Mouse (Mus musculus) midbrain, embryonic 15.5 days (tissue): ENCODE data around the gene Pi16. TPM values are rescaled to one million over a fixed set of nuclear protein-coding genes. Genes with fewer than 3 reads are reported as not detected.
A peak's percentile ranks its signal among the peaks of the same experiment; 100 is the strongest.
"Not testable (repeated sequence)": the region's sequence is repeated elsewhere in the genome, so short reads cannot be mapped to it uniquely, and the experiment has no call there.

Experiments
- ATAC-seq: fragments of 200-750 bp; cut with Nextera tagmentation; replicated peaks from 2 replicates; pipeline ENCODE4 v1.8.0; 2017; ENCODE audit warnings: moderate TSS enrichment
- H3K27ac ChIP-seq: fragments of 300-500 bp; sonication (generic); 2 replicates; pipeline ENCODE4 v1.5.1; 2015; ENCODE audit warnings: mild to moderate bottlenecking, inconsistent platforms
- H3K27me3 ChIP-seq: fragments of 300-500 bp; sonication (generic); replicated peaks from 2 replicates; pipeline ENCODE4 v1.6.1; 2015; ENCODE audit warnings: inconsistent platforms
- H3K36me3 ChIP-seq: fragments of 300-500 bp; sonication (generic); replicated peaks from 2 replicates; pipeline ENCODE4 v1.6.1; 2015; ENCODE audit warnings: inconsistent platforms
- H3K4me1 ChIP-seq: fragments of 300-500 bp; sonication (generic); 2 replicates; pipeline ENCODE4 v1.6.1; 2015; ENCODE audit warnings: inconsistent platforms
- H3K4me2 ChIP-seq: fragments of 300-500 bp; sonication (generic); 2 replicates; pipeline ENCODE4 v1.6.1; 2015; ENCODE audit warnings: inconsistent platforms, mild to moderate bottlenecking, moderate library complexity
- H3K4me3 ChIP-seq: fragments of 300-500 bp; sonication (generic); 2 replicates; pipeline ENCODE4 v1.5.1; 2015; ENCODE audit warnings: mild to moderate bottlenecking, inconsistent platforms
- H3K9ac ChIP-seq: fragments of 300-500 bp; sonication (generic); 2 replicates; pipeline ENCODE4 v1.6.1; 2015; ENCODE audit warnings: mild to moderate bottlenecking, inconsistent platforms
- H3K9me3 ChIP-seq: fragments of 300-500 bp; sonication (generic); 2 replicates; pipeline ENCODE4 v1.6.1; 2016; ENCODE audit warnings: inconsistent platforms
- WGBS: fragments of 180-500 bp; shearing (Covaris S2); methylation state at CpG from one replicate; pipeline ENCODE4 v1.1.7; 2015; ENCODE audit warnings: mixed read lengths; 5-methylcytosine and 5-hydroxymethylcytosine counted together
- polyA plus RNA-seq: library from polyadenylated mRNA; unstranded; fragments of >200 nt; fragmentation: Nextera tagmentation; extraction: Ambion mirVana; gene quantifications from 2 replicates; pipeline ENCODE4 v1.2.1, GENCODE M21; 2015

Gene Pi16
- polyA plus RNA-seq, 1 experiment from 2014 or later = 3.6 TPM

DNA sequence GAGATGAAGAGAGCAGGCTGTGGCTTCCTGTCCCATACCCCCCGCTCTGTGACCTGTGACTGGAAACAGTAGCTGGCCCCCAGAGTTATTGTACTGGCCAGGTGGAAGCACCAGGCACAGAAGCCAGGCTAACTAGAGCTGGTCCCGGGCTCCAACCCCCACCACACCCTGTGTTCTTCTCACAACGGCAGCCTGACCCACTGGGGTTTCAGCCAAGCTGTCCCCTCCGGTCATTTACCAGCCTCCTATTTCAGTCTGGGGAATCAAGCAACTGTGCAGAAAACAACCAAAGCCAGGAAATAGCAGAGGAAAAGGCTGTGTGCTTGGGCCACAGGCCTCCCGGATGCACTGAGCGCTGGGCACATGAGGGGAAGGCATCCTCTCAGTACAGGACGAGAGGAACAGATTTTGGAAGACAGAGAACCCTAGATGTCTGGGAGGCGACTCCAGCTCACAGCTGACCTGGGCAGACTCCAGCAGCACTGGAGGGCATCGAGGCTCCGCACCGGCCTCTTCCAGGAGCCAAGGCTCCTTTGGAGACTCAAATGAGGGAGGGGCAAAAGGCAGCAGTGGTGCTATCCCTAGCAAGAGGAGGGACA is 21.8 kb downstream of the Pi16 start:
- H3K4me3 ChIP-seq = no peak overlapping the region
- H3K27me3 ChIP-seq = no peaks in the 10 kb centered on the region
- no peak overlapping the region for H3K4me2 ChIP-seq
- peaks cover 35% of the 10 kb centered on the region for H3K36me3 ChIP-seq
- peak overlapping the region; percentile 43 for H3K27ac ChIP-seq
- H3K9me3 ChIP-seq = no peaks in the 10 kb centered on the region
- peaks cover 35% of the 10 kb centered on the region for H3K4me1 ChIP-seq
- no peak for ATAC-seq
- no peak overlapping the region for H3K9ac ChIP-seq
- WGBS = 88% methylated on average over 11 of the region's 11 CpGs

DNA sequence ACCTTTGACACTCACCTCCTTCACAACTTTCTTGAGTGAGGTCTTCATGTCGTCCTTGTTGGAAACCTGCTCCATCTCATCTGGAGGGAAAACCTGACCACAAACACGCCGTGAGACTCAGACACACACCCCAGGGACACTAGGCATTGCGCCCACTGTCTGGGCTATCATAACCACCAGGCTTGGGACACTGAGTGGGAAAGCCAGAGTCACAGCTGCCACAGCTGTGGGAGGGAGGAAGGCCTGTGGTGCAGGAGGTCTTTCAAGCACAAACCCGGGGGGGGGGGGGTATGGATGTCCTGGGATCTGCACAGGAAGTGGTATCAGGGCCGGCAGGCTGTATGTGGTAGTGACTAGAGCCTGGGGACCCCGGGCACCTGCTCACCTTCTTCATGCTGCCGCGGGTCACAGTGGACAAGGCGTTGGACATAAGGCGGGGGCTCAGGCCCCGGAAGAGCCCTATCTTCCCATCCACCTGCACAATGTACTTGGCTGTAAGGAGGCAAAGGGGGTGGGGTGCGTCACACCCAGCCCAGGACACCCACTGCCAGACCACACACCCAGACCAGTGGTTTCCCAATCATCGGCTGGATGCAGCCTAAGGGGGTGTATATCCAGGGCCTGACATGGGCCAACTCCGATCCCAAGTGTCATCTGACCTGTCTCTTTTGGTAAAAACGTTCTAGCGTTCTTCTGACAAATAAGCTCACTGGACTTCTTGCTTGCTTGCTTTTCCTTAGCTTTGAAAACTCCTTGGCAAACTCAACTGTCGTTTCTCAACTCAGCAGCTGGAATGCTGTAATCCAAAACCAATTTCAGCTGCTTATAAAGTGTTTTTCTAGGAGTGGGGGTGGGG is 23.2 kb downstream of the Pi16 start:
- WGBS = 84% methylated on average over 18 of the region's 18 CpGs
- Histone ChIP-seq H3K9ac (no peak overlapping the region), H3K4me1 (peaks cover 43% of the 10 kb centered on the region)

DNA sequence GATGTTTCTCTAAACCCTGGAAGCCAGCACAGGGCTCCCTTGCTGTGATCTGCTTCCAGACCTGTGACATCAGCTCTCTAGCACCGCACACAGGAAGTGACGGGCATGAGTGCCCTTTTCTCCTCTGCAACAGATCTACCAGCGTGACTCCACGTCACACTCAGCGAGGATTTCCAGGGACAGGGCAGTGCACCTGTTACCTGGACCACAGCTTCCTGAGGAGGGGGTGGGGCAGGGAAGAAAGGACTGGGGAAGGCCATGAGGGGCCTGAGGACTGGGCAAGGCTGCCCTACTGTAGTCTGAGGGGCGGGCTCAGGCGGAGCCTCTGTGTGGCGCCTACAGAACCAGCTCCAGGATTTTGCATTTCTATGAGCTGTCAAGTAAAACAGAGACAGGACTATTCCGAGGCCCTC is 24.1 kb downstream of the Pi16 start:
- Histone ChIP-seq H3K27ac (peak overlapping the region; percentile 72), H3K4me3 (no peak overlapping the region), H3K9ac (no peak overlapping the region), H3K9me3 (no peaks in the 10 kb centered on the region), H3K4me2 (peak overlapping the region; percentile 23; the same call in 1 of the 2 replicates), H3K36me3 (peaks cover 24% of the 10 kb centered on the region; the same call in 1 of the 2 replicates), H3K4me1 (peaks cover 53% of the 10 kb centered on the region), H3K27me3 (no peaks in the 10 kb centered on the region)
- peak; percentile 7; the same call in 1 of the 2 replicates for ATAC-seq
- WGBS = 16% methylated on average over 9 of the region's 9 CpGs

More for the DNA sequence above, 23.2 kb downstream of the Pi16 start:
- peak overlapping the region; percentile 72; the same call in 1 of the 2 replicates for H3K27ac ChIP-seq
- no peak overlapping the region for H3K4me2 ChIP-seq
- no peak overlapping the region for H3K4me3 ChIP-seq
- H3K9me3 ChIP-seq = no peaks in the 10 kb centered on the region
- no peaks in the 10 kb centered on the region for H3K27me3 ChIP-seq
- H3K36me3 ChIP-seq = peaks cover 30% of the 10 kb centered on the region
- no peak for ATAC-seq

DNA sequence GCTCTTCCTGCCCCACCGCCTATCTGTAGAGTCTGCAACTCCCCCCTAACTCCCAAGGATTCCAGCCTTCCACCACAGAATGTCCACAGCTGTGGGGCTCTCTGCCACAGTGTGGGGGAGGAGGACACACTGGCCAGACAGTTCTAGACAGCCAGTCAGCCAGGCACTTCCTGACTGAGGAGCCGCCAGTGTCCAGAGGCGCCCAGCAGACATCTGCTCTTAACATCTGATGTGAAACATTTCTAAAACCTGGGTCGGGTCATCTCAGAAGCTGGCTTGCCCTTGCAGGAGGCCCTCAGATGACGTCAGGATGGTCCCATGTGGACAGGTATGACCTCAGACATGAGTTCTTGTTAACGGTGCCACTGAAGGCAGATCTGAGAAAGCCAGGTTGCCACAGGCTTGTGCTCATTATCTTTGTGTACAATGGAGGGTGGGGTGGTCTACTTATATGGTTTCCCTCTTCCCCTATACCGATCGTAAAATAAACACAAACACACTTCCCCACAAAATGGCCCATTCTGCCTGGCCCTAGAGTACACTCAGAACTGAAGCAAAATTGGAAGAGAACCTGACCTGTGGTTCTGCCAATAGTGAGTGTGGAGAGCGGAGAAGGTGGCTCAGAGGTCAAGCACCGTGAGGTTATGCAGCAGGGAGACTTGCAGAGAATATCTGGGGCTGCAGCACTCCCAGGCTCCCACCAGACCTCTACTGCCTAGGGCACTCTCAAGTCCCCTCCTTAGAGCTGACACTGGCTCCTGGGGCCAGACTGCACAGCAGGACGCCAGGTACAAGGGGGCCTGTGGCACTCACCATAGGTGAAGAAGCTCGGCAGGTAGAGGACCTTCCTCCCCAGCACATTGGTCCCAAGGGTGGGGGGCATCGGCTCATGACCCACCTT is 24.8 kb downstream of the Pi16 start:
- 0 out of 2 replicates have a peak overlapping the region, but pooled peaks have one; percentile 11 for H3K9ac ChIP-seq
- H3K36me3 ChIP-seq = peaks cover 19% of the 10 kb centered on the region; the same call in 1 of the 2 replicates
- peak; percentile 25 for ATAC-seq

GRCm38 (mm10) chr17:29343241-29343640 is 25.8 kb downstream of the Pi16 start:
- Histone ChIP-seq H3K4me1 (peaks cover 56% of the 10 kb centered on the region), H3K36me3 (peaks cover 10% of the 10 kb centered on the region; the same call in 1 of the 2 replicates)
- ATAC-seq = no peak

More for the DNA sequence above, 24.8 kb downstream of the Pi16 start:
- Histone ChIP-seq H3K4me2 (no peak overlapping the region), H3K27me3 (no peaks in the 10 kb centered on the region), H3K4me1 (peaks cover 54% of the 10 kb centered on the region), H3K9me3 (no peaks in the 10 kb centered on the region), H3K4me3 (no peak overlapping the region), H3K27ac (peak overlapping the region; percentile 72)
- 50% methylated on average over 13 of the region's 13 CpGs for WGBS

DNA sequence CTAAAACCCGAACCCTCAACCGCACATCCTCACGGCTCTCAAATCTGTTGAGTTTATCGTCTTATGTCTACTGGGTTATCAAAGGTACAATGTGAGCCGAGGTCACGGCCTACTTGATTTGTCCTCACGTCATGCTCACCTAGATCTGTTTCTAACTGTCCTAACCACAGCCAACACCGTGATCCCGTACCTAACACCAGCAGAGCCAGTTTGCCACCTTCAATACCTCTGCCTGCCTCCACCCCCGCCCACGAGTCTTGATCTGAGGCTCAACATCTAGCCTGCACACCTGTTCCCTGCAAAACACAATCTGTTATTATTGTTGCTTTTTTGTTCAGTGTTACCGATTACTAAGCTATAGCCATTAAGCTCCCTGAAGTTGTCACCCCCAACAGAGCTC is 27.8 kb downstream of the Pi16 start:
- Histone ChIP-seq H3K36me3 (peaks cover 3% of the 10 kb centered on the region; the same call in 1 of the 2 replicates), H3K27me3 (no peaks in the 10 kb centered on the region), H3K4me2 (peak overlapping the region; percentile 73), H3K27ac (0 out of 2 replicates have a peak overlapping the region, but pooled peaks have one; percentile 95), H3K9ac (no peak overlapping the region), H3K4me3 (peak overlapping the region; percentile 85), H3K4me1 (peaks cover 46% of the 10 kb centered on the region), H3K9me3 (no peaks in the 10 kb centered on the region)
- 95% methylated on average over 12 of the region's 12 CpGs for WGBS
- no peak for ATAC-seq

More at GRCm38 (mm10) chr17:29343241-29343640, 25.8 kb downstream of the Pi16 start:
- no peak overlapping the region for H3K27ac ChIP-seq
- H3K4me2 ChIP-seq = no peak overlapping the region
- H3K4me3 ChIP-seq = no peak overlapping the region
- no peaks in the 10 kb centered on the region for H3K27me3 ChIP-seq
- 89% methylated on average over 5 of the region's 5 CpGs for WGBS
- H3K9ac ChIP-seq = no peak overlapping the region
- H3K9me3 ChIP-seq = no peaks in the 10 kb centered on the region

DNA sequence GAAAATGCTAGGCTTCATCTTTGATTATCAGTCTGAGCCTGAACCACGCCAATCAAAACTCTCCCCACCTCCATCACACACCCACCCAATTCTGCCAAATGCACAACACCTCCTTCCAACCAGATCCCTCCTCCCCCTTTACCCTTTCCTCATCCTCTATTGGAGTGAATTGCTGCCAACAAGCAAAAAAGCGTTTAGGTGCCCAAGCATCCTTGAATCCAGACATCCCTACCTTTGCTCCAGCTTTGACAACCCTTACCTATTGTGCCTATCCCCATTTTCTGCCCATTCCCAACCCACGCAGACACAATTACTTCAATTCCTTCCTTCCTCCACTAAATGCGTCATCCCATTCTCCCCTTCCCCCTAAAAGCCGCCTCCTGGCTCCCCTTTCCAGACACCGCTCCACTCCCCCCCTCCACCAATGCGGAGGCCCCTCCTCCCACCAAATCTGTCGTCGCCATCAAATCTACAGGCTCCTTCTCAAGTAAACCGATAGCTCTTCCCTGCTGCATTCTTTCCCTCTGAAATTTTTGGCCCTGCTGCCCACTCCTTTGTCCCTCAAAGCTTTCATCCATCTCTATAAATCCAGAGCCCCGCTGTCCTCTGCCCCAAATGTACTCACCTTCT is 29.1 kb downstream of the Pi16 start:
- no peaks in the 10 kb centered on the region for H3K9me3 ChIP-seq
- H3K27me3 ChIP-seq = no peaks in the 10 kb centered on the region
- peak; percentile 28 for ATAC-seq
- 1% methylated on average over 11 of the region's 11 CpGs for WGBS
- H3K9ac ChIP-seq = peak overlapping the region; percentile 83
- H3K4me2 ChIP-seq = peak overlapping the region; percentile 73
- peak overlapping the region; percentile 95 for H3K27ac ChIP-seq
- H3K4me1 ChIP-seq = peaks cover 37% of the 10 kb centered on the region
- peak overlapping the region; percentile 85 for H3K4me3 ChIP-seq
- H3K36me3 ChIP-seq = peaks cover 3% of the 10 kb centered on the region; the same call in 1 of the 2 replicates

DNA sequence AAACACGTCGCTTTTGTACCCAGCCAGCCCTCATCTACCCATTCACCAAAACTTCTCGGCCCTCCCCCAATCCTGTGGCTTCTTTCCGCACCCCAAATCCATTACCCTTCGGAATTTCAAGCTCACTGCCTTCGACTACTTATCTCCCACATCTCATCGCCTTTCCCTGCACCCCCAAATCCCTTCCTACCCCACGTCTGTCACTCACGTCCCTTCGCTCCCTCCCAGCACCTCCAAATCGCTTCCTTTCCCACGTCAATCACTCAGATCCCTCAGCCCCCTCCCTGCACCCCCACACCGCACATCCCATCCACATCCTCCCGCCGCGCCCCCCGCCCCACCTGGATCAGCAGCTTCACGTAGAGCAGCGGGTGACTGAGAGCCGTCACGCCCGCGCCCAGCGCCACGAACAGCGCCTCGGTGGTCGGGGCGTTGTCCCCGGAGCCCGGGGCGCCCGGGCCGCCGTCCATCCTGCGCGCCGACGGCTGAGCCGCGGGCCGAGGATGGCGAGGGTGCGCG is 29.7 kb downstream of the Pi16 start:
- Histone ChIP-seq H3K4me3 (peak overlapping the region; percentile 85), H3K27ac (peak overlapping the region; percentile 95), H3K4me1 (peaks cover 31% of the 10 kb centered on the region), H3K4me2 (peak overlapping the region; percentile 73), H3K27me3 (no peaks in the 10 kb centered on the region), H3K9ac (peak overlapping the region; percentile 83), H3K36me3 (peaks cover 3% of the 10 kb centered on the region; the same call in 1 of the 2 replicates), H3K9me3 (no peaks in the 10 kb centered on the region)
- peak; percentile 62 for ATAC-seq
- WGBS = under 1% methylated on average over 44 of the region's 45 CpGs

GRCm38 (mm10) chr17:29347645-29348256 is 30.3 kb downstream of the Pi16 start, which contains the start of gene Mtch1:
Mtch1 (minus strand) TSS chr17:29347934.
- under 1% methylated on average over 53 of the region's 53 CpGs for WGBS
- Histone ChIP-seq H3K27me3 (no peaks in the 10 kb centered on the region), H3K27ac (peak within 1 kb of the TSS; percentile 95), H3K4me3 (peak within 1 kb of the TSS; percentile 85), H3K4me2 (peak within 1 kb of the TSS; percentile 73), H3K4me1 (peaks cover 26% of the 10 kb centered on the region), H3K9ac (peak within 1 kb of the TSS; percentile 83), H3K36me3 (peaks cover 3% of the 10 kb centered on the region; the same call in 1 of the 2 replicates), H3K9me3 (no peaks in the 10 kb centered on the region)
- ATAC-seq = peak; percentile 90

DNA sequence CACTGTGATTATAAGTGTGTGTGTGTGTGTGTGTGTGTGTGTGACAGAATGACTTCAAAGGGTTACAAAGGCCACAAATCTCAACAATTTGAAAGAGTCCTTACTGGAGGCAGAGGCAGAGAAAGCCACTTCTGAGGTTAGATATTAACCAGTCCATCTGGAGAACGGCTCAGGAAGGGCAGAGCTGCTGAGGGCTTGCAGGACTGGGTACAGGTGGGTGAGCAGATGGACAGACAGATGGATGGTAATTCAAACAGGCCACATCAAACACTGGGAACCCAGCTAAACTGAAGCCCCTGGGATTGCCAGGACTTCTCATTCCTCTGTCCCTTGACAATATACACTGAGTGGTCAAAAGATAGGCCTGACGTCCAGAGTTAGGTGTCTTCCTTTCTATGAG is 31.5 kb downstream of the Pi16 start:
- no peak overlapping the region for H3K4me3 ChIP-seq
- H3K36me3 ChIP-seq = no peaks in the 10 kb centered on the region
- H3K9me3 ChIP-seq = no peaks in the 10 kb centered on the region
- ATAC-seq = no peak
- H3K27ac ChIP-seq = no peak overlapping the region
- peaks cover 24% of the 10 kb centered on the region for H3K4me1 ChIP-seq
- H3K9ac ChIP-seq = no peak overlapping the region
- H3K4me2 ChIP-seq = no peak overlapping the region
- no peaks in the 10 kb centered on the region for H3K27me3 ChIP-seq
- 83% methylated on average over 2 of the region's 2 CpGs for WGBS

GRCm38 (mm10) chr17:29351056-29351455 is 33.6 kb downstream of the Pi16 start:
- not testable (repeated sequence) for H3K36me3 ChIP-seq, ATAC-seq, H3K4me3 ChIP-seq, H3K9ac ChIP-seq, H3K9me3 ChIP-seq, H3K27ac ChIP-seq, H3K4me2 ChIP-seq, H3K27me3 ChIP-seq
- H3K4me1 ChIP-seq = peaks cover 22% of the 10 kb centered on the region
- WGBS = 55% methylated on average over 5 of the region's 5 CpGs
